Mouse (Mus musculus) limb, embryonic 12.5 days (tissue): ENCODE data around the gene Spon2. TPM values are rescaled to one million over a fixed set of nuclear protein-coding genes. Genes with fewer than 3 reads are reported as not detected.

Experiments used
- ATAC-seq: fragments of 200-750 bp; cut with Nextera tagmentation; 2 replicates; pipeline ENCODE4 v1.8.0; 2017; ENCODE audit warnings: low read depth, moderate TSS enrichment; ENCODE audit not compliant: insufficient number of reproducible peaks, insufficient read depth, low FRiP score, low TSS enrichment
- H3K27ac ChIP-seq: fragments of 300-500 bp; sonication (generic); 2 replicates; pipeline ENCODE4 v1.5.1; 2016; ENCODE audit warnings: mild to moderate bottlenecking, moderate library complexity
- H3K27me3 ChIP-seq: fragments of 300-500 bp; sonication (generic); 2 replicates; pipeline ENCODE4 v1.6.1; 2016; ENCODE audit warnings: mild to moderate bottlenecking, moderate library complexity
- H3K36me3 ChIP-seq: fragments of 300-500 bp; sonication (generic); 2 replicates; pipeline ENCODE4 v1.6.1; 2016; ENCODE audit warnings: mild to moderate bottlenecking, moderate library complexity
- H3K4me1 ChIP-seq: fragments of 300-500 bp; sonication (generic); replicated peaks from 2 replicates; pipeline ENCODE4 v1.6.1; 2016
- H3K4me2 ChIP-seq: fragments of 300-500 bp; sonication (generic); 2 replicates; pipeline ENCODE4 v1.6.1; 2016; ENCODE audit warnings: mild to moderate bottlenecking, moderate library complexity
- H3K4me3 ChIP-seq: fragments of 300-500 bp; sonication (generic); replicated peaks from 2 replicates; pipeline ENCODE4 v1.5.1; 2016; ENCODE audit warnings: mild to moderate bottlenecking
- H3K9ac ChIP-seq: fragments of 300-500 bp; sonication (generic); replicated peaks from 2 replicates; pipeline ENCODE4 v1.6.1; 2016; ENCODE audit warnings: mild to moderate bottlenecking, moderate library complexity
- H3K9me3 ChIP-seq: fragments of 300-500 bp; sonication (generic); 2 replicates; pipeline ENCODE4 v1.6.1; 2016; ENCODE audit warnings: mild to moderate bottlenecking, moderate library complexity
- WGBS: fragments of 180-500 bp; shearing (Covaris S2); methylation state at CpG from one replicate; pipeline ENCODE4 v1.1.7; 2016; 5-methylcytosine and 5-hydroxymethylcytosine counted together
- polyA plus RNA-seq: library from polyadenylated mRNA; unstranded; fragments of >200 nt; fragmentation: Nextera tagmentation; extraction: Ambion mirVana; gene quantifications from 2 replicates; pipeline ENCODE4 v1.2.1, GENCODE M21; 2016

Spon2 gene
- polyA plus RNA-seq, 1 experiment from 2014 or later = 1.4 TPM

- Histone ChIP-seq H3K9me3 (no peaks in the 10 kb centered on the region), H3K36me3 (no peaks in the 10 kb centered on the region), H3K4me2 (no peak overlapping the region), H3K27me3 (no peaks in the 10 kb centered on the region), H3K4me3 (no peak overlapping the region), H3K9ac (no peak overlapping the region), H3K27ac (no peak overlapping the region), H3K4me1 (peaks cover 13% of the 10 kb centered on the region)
- ATAC-seq = no peak
- WGBS = 67% methylated on average over 4 of the region's 4 CpGs
Measured at GRCm38 (mm10) chr5:33214723-33215122, 3.5 kb downstream of the Spon2 start.

GRCm38 (mm10) chr5:33211254-33211653, 7.0 kb downstream of the Spon2 start:
- H3K4me1 ChIP-seq = no peaks in the 10 kb centered on the region; the same call in 1 of the 2 replicates
- no peaks in the 10 kb centered on the region for H3K9me3 ChIP-seq
- no peak overlapping the region for H3K27ac ChIP-seq
- no peaks in the 10 kb centered on the region for H3K27me3 ChIP-seq
- WGBS = 81% methylated on average over 5 of the region's 5 CpGs
- no peak overlapping the region for H3K4me3 ChIP-seq
- no peak overlapping the region for H3K9ac ChIP-seq
- H3K4me2 ChIP-seq = no peak overlapping the region
- no peaks in the 10 kb centered on the region for H3K36me3 ChIP-seq
- no peak for ATAC-seq

GRCm38 (mm10) chr5:33210515-33210914, 7.7 kb downstream of the Spon2 start:
- Histone ChIP-seq H3K27me3 (no peaks in the 10 kb centered on the region), H3K9me3 (no peaks in the 10 kb centered on the region), H3K9ac (no peak overlapping the region), H3K36me3 (no peaks in the 10 kb centered on the region), H3K4me1 (no peaks in the 10 kb centered on the region; the same call in 1 of the 2 replicates), H3K27ac (no peak overlapping the region), H3K4me2 (no peak overlapping the region), H3K4me3 (no peak overlapping the region)
- ATAC-seq = no peak
- 93% methylated on average over 3 of the region's 3 CpGs for WGBS

- Histone ChIP-seq H3K4me1 (no peaks in the 10 kb centered on the region; the same call in 1 of the 2 replicates), H3K36me3 (no peaks in the 10 kb centered on the region), H3K9me3 (no peaks in the 10 kb centered on the region), H3K4me3 (no peak overlapping the region), H3K27ac (no peak overlapping the region), H3K9ac (0 out of 2 replicates have a peak overlapping the region, but pooled peaks have one; percentile 18), H3K27me3 (no peaks in the 10 kb centered on the region), H3K4me2 (no peak overlapping the region)
- no peak for ATAC-seq
- WGBS = 82% methylated on average over 14 of the region's 14 CpGs
Measured at GRCm38 (mm10) chr5:33208533-33209245, 9.6 kb downstream of the Spon2 start.

- ATAC-seq = no peak
- 62% methylated on average over 9 of the region's 9 CpGs for WGBS
- Histone ChIP-seq H3K4me3 (no peak overlapping the region), H3K27me3 (no peaks in the 10 kb centered on the region), H3K36me3 (no peaks in the 10 kb centered on the region), H3K4me1 (no peaks in the 10 kb centered on the region; the same call in 1 of the 2 replicates), H3K4me2 (no peak overlapping the region), H3K9me3 (no peaks in the 10 kb centered on the region), H3K27ac (no peak overlapping the region), H3K9ac (no peak overlapping the region)
Measured at GRCm38 (mm10) chr5:33207136-33207535, 11.1 kb downstream of the Spon2 start.

GRCm38 (mm10) chr5:33206328-33206727, 11.9 kb downstream of the Spon2 start:
- no peaks in the 10 kb centered on the region for H3K36me3 ChIP-seq
- no peaks in the 10 kb centered on the region; the same call in 1 of the 2 replicates for H3K4me1 ChIP-seq
- no peak overlapping the region for H3K9ac ChIP-seq
- WGBS = 88% methylated on average over 7 of the region's 7 CpGs
- no peaks in the 10 kb centered on the region for H3K27me3 ChIP-seq
- no peak for ATAC-seq
- H3K27ac ChIP-seq = no peak overlapping the region
- H3K4me2 ChIP-seq = no peak overlapping the region
- H3K4me3 ChIP-seq = no peak overlapping the region
- no peaks in the 10 kb centered on the region for H3K9me3 ChIP-seq

GRCm38 (mm10) chr5:33204284-33204683, 14.0 kb downstream of the Spon2 start:
- Histone ChIP-seq H3K4me2 (peak overlapping the region; percentile 53; the same call in 1 of the 2 replicates), H3K9me3 (no peaks in the 10 kb centered on the region), H3K9ac (no peak overlapping the region), H3K27ac (no peak overlapping the region), H3K27me3 (no peaks in the 10 kb centered on the region), H3K36me3 (no peaks in the 10 kb centered on the region), H3K4me1 (no peaks in the 10 kb centered on the region; the same call in 1 of the 2 replicates), H3K4me3 (0 out of 2 replicates have a peak overlapping the region, but pooled peaks have one; percentile 17)
- ATAC-seq = no peak
- WGBS = 75% methylated on average over 7 of the region's 7 CpGs

- no peaks in the 10 kb centered on the region for H3K9me3 ChIP-seq
- no peaks in the 10 kb centered on the region; the same call in 1 of the 2 replicates for H3K4me1 ChIP-seq
- peak overlapping the region; percentile 53 for H3K4me2 ChIP-seq
- no peak overlapping the region for H3K9ac ChIP-seq
- ATAC-seq = peak; percentile 78
- no peak overlapping the region for H3K27ac ChIP-seq
- 15% methylated on average over 9 of the region's 9 CpGs for WGBS
- H3K27me3 ChIP-seq = no peaks in the 10 kb centered on the region
- H3K4me3 ChIP-seq = peak overlapping the region; percentile 17; the same call in 1 of the 2 replicates
- no peaks in the 10 kb centered on the region for H3K36me3 ChIP-seq
Measured at GRCm38 (mm10) chr5:33203691-33204242, 14.5 kb downstream of the Spon2 start.

- no peaks in the 10 kb centered on the region for H3K27me3 ChIP-seq
- H3K4me3 ChIP-seq = no peak overlapping the region
- no peak overlapping the region for H3K9ac ChIP-seq
- H3K4me2 ChIP-seq = no peak overlapping the region
- H3K36me3 ChIP-seq = no peaks in the 10 kb centered on the region
- no peaks in the 10 kb centered on the region; the same call in 1 of the 2 replicates for H3K4me1 ChIP-seq
- no peak overlapping the region for H3K27ac ChIP-seq
- ATAC-seq = no peak
- WGBS = 81% methylated on average over 6 of the region's 6 CpGs
- no peaks in the 10 kb centered on the region for H3K9me3 ChIP-seq
Measured at GRCm38 (mm10) chr5:33203171-33203565, 15.1 kb downstream of the Spon2 start.

- H3K9ac ChIP-seq = no peak overlapping the region
- H3K4me3 ChIP-seq = no peak overlapping the region
- H3K9me3 ChIP-seq = no peaks in the 10 kb centered on the region
- no peak overlapping the region for H3K27ac ChIP-seq
- ATAC-seq = no peak
- no peaks in the 10 kb centered on the region for H3K36me3 ChIP-seq
- no peaks in the 10 kb centered on the region; the same call in 1 of the 2 replicates for H3K4me1 ChIP-seq
- H3K27me3 ChIP-seq = no peaks in the 10 kb centered on the region
- WGBS = 86% methylated on average over 13 of the region's 13 CpGs
- H3K4me2 ChIP-seq = no peak overlapping the region
Measured at GRCm38 (mm10) chr5:33202516-33203170, 15.6 kb downstream of the Spon2 start.

- Histone ChIP-seq H3K36me3 (no peaks in the 10 kb centered on the region), H3K9me3 (no peaks in the 10 kb centered on the region), H3K4me2 (no peak overlapping the region), H3K27ac (no peak overlapping the region), H3K4me1 (no peaks in the 10 kb centered on the region; the same call in 1 of the 2 replicates), H3K4me3 (no peak overlapping the region), H3K27me3 (no peaks in the 10 kb centered on the region), H3K9ac (no peak overlapping the region)
- 73% methylated on average over 13 of the region's 13 CpGs for WGBS
- ATAC-seq = no peak
Measured at GRCm38 (mm10) chr5:33201697-33202096, 16.6 kb downstream of the Spon2 start.
